Mouse (Mus musculus) heart, embryonic 15.5 days (tissue): Measurements from ENCODE around the gene Gm44502. TPM values are rescaled to one million over a fixed set of nuclear protein-coding genes. Genes with fewer than 3 reads are reported as not detected.

Experiments used
- ATAC-seq: fragments of 200-750 bp; cut with Nextera tagmentation; replicated peaks from 2 replicates; pipeline ENCODE4 v1.8.0; 2017; ENCODE audit warnings: low read depth, moderate TSS enrichment; ENCODE audit not compliant: insufficient number of reproducible peaks, insufficient read depth, low FRiP score
- H3K27ac ChIP-seq: fragments of 300-500 bp; sonication (generic); 2 replicates; pipeline ENCODE4 v1.5.1; 2015; ENCODE audit warnings: mild to moderate bottlenecking, inconsistent platforms
- H3K27me3 ChIP-seq: fragments of 300-500 bp; sonication (generic); 2 replicates; pipeline ENCODE4 v1.6.1; 2015; ENCODE audit warnings: inconsistent platforms
- H3K36me3 ChIP-seq: fragments of 300-500 bp; sonication (generic); 2 replicates; pipeline ENCODE4 v1.6.1; 2015; ENCODE audit warnings: mild to moderate bottlenecking, inconsistent platforms
- H3K4me1 ChIP-seq: fragments of 300-500 bp; sonication (generic); replicated peaks from 2 replicates; pipeline ENCODE4 v1.6.1; 2015; ENCODE audit warnings: inconsistent platforms
- H3K4me2 ChIP-seq: fragments of 300-500 bp; sonication (generic); 2 replicates; pipeline ENCODE4 v1.6.1; 2015; ENCODE audit warnings: inconsistent platforms, mild to moderate bottlenecking, moderate library complexity
- H3K4me3 ChIP-seq: fragments of 300-500 bp; sonication (generic); 2 replicates; pipeline ENCODE4 v1.5.1; 2015; ENCODE audit warnings: mild to moderate bottlenecking, inconsistent platforms
- H3K9ac ChIP-seq: fragments of 300-500 bp; sonication (generic); 2 replicates; pipeline ENCODE4 v1.6.1; 2015; ENCODE audit warnings: mild to moderate bottlenecking, inconsistent platforms
- H3K9me3 ChIP-seq: fragments of 300-500 bp; sonication (generic); replicated peaks from 2 replicates; pipeline ENCODE4 v1.6.1; 2016; ENCODE audit warnings: inconsistent platforms
- WGBS: fragments of 180-500 bp; shearing (Covaris S2); methylation state at CpG from one replicate; pipeline ENCODE4 v1.1.7; 2015; ENCODE audit warnings: mixed read lengths; 5-methylcytosine and 5-hydroxymethylcytosine counted together
- polyA plus RNA-seq: library from polyadenylated mRNA; unstranded; fragments of >200 nt; fragmentation: Nextera tagmentation; extraction: Ambion mirVana; gene quantifications from 2 replicates; pipeline ENCODE4 v1.2.1, GENCODE M21; 2015

Gm44502 gene
- polyA plus RNA-seq, 1 experiment from 2014 or later, result 0.16 TPM

GRCm38 (mm10) chr15:89468577-89468976, 39.1 kb upstream of the Gm44502 start:
- no peaks in the 10 kb centered on the region for H3K9me3 ChIP-seq
- H3K4me2 ChIP-seq, result no peak overlapping the region
- no peaks in the 10 kb centered on the region for H3K36me3 ChIP-seq
- H3K9ac ChIP-seq, result no peak overlapping the region
- 0 out of 2 replicates have a peak, but pooled peaks cover 4% of the 10 kb centered on the region for H3K27me3 ChIP-seq
- H3K27ac ChIP-seq, result no peak overlapping the region
- no peak for ATAC-seq
- WGBS, result 25% methylated on average over 2 of the region's 2 CpGs
- no peak overlapping the region for H3K4me3 ChIP-seq
- H3K4me1 ChIP-seq, result no peaks in the 10 kb centered on the region

- WGBS, result 18% methylated on average over 1 of the region's 1 CpGs
- no peak for ATAC-seq
Observed at GRCm38 (mm10) chr15:89465052-89465451, 35.6 kb upstream of the Gm44502 start.

DNA sequence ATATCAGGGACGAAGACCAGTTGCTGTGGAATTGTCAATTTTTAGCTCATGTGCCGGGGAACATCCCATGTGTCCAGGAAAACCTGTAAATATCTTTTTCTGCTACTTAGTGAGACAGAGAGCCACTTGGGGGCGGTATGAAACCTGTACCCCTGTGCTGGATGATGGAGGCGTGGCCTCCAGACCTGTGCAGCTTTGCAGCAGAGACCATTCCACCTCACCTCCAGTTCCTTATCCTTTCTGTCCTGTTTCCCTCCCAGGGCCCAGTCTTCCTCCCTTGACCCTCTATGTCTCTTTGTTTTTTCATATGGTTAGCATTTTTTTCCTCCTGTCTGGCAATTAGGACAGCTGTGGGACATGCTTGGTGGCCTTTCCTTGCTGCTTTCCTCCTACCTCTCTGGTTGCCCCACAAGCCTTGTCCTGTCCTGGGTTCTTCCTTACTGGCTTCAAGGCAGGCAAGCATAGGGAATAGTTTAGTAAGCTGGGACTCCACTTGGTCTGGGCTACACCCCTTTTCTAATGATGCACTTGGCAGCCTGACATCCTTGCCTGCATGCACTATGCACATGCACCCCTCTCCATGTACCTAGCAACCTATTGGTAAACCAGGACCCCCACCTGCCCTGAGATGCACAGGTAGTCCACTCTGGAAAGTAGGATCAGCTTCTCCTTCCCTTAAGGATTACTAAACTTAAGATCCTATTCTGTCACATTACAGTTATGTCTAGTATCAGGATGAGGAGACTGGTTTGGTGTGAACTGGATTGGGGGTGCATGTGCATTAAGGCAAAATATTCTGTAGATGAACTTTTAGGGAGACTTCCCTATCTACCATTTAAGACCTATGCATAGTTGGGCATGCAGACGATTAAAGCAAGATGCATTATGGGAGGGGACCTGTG, 34.1 kb upstream of the Gm44502 start:
- Histone ChIP-seq H3K36me3 (no peaks in the 10 kb centered on the region), H3K27me3 (peaks cover 27% of the 10 kb centered on the region), H3K4me1 (no peaks in the 10 kb centered on the region), H3K9me3 (no peaks in the 10 kb centered on the region), H3K4me2 (no peak overlapping the region), H3K4me3 (no peak overlapping the region), H3K27ac (no peak overlapping the region), H3K9ac (no peak overlapping the region)
- 48% methylated on average over 5 of the region's 5 CpGs for WGBS
- no peak for ATAC-seq

More at GRCm38 (mm10) chr15:89465052-89465451, 35.6 kb upstream of the Gm44502 start:
- H3K9me3 ChIP-seq, result no peaks in the 10 kb centered on the region
- H3K36me3 ChIP-seq, result no peaks in the 10 kb centered on the region
- H3K9ac ChIP-seq, result no peak overlapping the region
- no peaks in the 10 kb centered on the region for H3K4me1 ChIP-seq
- H3K27ac ChIP-seq, result no peak overlapping the region
- H3K4me2 ChIP-seq, result no peak overlapping the region
- peaks cover 21% of the 10 kb centered on the region for H3K27me3 ChIP-seq
- no peak overlapping the region for H3K4me3 ChIP-seq

DNA sequence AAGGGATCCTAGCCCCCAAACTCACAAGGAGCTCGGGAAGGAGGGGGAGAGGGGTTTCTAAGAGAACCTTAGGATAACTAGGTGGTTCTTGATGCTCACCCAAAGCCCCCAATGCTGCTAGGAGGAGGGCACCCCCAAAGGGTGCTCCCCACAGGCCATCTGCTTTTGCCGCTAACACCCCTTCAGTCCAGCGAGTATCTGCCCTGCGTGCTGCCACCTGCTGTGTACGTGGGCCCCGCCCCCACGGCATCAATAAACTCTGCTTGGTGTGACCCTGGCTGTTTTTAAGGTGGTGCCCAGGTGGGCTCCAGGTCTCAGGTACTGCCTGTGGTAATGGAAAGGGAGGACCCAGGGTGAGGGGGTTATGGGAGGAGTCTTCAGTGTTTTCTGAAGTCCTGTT, 32.7 kb upstream of the Gm44502 start:
- Histone ChIP-seq H3K4me2 (no peak overlapping the region), H3K36me3 (no peaks in the 10 kb centered on the region), H3K4me1 (no peaks in the 10 kb centered on the region), H3K4me3 (no peak overlapping the region), H3K27ac (no peak overlapping the region), H3K27me3 (peaks cover 32% of the 10 kb centered on the region), H3K9me3 (no peaks in the 10 kb centered on the region), H3K9ac (no peak overlapping the region)
- WGBS, result 72% methylated on average over 7 of the region's 7 CpGs
- no peak for ATAC-seq

- no peak overlapping the region for H3K27ac ChIP-seq
- ATAC-seq, result no peak
- WGBS, result 70% methylated on average over 15 of the region's 15 CpGs
- H3K4me2 ChIP-seq, result no peak overlapping the region
- no peaks in the 10 kb centered on the region for H3K9me3 ChIP-seq
- peaks cover 41% of the 10 kb centered on the region for H3K27me3 ChIP-seq
- no peaks in the 10 kb centered on the region for H3K36me3 ChIP-seq
- no peak overlapping the region for H3K9ac ChIP-seq
- H3K4me3 ChIP-seq, result no peak overlapping the region
- no peaks in the 10 kb centered on the region for H3K4me1 ChIP-seq
Observed at GRCm38 (mm10) chr15:89461321-89461720, 31.8 kb upstream of the Gm44502 start.

- whole genome bisulfite sequencing, result 55% methylated on average over 10 of the region's 10 CpGs
- no peak overlapping the region for H3K4me2 ChIP-seq
- H3K9ac ChIP-seq, result no peak overlapping the region
- no peaks in the 10 kb centered on the region for H3K9me3 ChIP-seq
- peaks cover 51% of the 10 kb centered on the region for H3K27me3 ChIP-seq
- H3K36me3 ChIP-seq, result no peaks in the 10 kb centered on the region
- no peaks in the 10 kb centered on the region for H3K4me1 ChIP-seq
- H3K4me3 ChIP-seq, result no peak overlapping the region
- ATAC-seq, result no peak
- H3K27ac ChIP-seq, result no peak overlapping the region
Observed at GRCm38 (mm10) chr15:89460298-89460697, 30.8 kb upstream of the Gm44502 start.

GRCm38 (mm10) chr15:89459821-89460220, 30.3 kb upstream of the Gm44502 start:
- peaks cover 56% of the 10 kb centered on the region for H3K27me3 ChIP-seq

GRCm38 (mm10) chr15:89458942-89459341, 29.4 kb upstream of the Gm44502 start:
- H3K27me3 ChIP-seq, result peaks cover 64% of the 10 kb centered on the region
- no peaks in the 10 kb centered on the region for H3K36me3 ChIP-seq
- H3K4me1 ChIP-seq, result peaks cover 4% of the 10 kb centered on the region
- H3K27ac ChIP-seq, result no peak overlapping the region
- H3K4me2 ChIP-seq, result no peak overlapping the region
- no peaks in the 10 kb centered on the region for H3K9me3 ChIP-seq
- ATAC-seq, result no peak
- no peak overlapping the region for H3K4me3 ChIP-seq
- WGBS, result 83% methylated on average over 15 of the region's 15 CpGs
- H3K9ac ChIP-seq, result no peak overlapping the region

More at GRCm38 (mm10) chr15:89459821-89460220, 30.3 kb upstream of the Gm44502 start:
- Histone ChIP-seq H3K4me2 (no peak overlapping the region), H3K4me1 (no peaks in the 10 kb centered on the region), H3K9me3 (no peaks in the 10 kb centered on the region), H3K4me3 (no peak overlapping the region), H3K9ac (no peak overlapping the region), H3K36me3 (no peaks in the 10 kb centered on the region), H3K27ac (no peak overlapping the region)
- no peak for ATAC-seq
- 72% methylated on average over 7 of the region's 7 CpGs for WGBS

DNA sequence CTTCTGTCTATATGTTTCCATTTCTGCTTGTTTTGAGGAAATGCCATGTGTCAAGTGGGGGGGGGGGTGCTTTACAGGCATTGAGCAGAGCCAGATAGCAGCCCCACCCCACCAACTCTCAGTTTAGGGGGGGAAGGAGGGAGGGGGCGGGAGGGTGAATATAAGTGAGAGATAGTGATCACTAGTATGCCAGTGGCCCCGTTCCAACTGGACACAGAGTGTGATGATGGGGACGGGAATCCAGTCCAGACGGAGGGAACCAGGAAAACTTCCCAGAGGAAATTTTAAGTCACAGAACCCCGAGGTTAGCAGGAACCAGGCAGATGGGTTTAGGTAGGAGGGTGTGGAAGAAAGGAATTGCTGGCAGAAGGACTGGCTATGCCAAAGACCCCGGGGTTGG, 26.1 kb upstream of the Gm44502 start:
- 60% methylated on average over 6 of the region's 6 CpGs for WGBS
- Histone ChIP-seq H3K27me3 (peaks cover 79% of the 10 kb centered on the region), H3K9me3 (no peaks in the 10 kb centered on the region), H3K9ac (no peak overlapping the region), H3K4me2 (no peak overlapping the region), H3K4me1 (peaks cover 10% of the 10 kb centered on the region), H3K4me3 (no peak overlapping the region), H3K36me3 (no peaks in the 10 kb centered on the region), H3K27ac (no peak overlapping the region)
- ATAC-seq, result no peak

GRCm38 (mm10) chr15:89454857-89455256, 25.4 kb upstream of the Gm44502 start:
- Histone ChIP-seq H3K9me3 (no peaks in the 10 kb centered on the region), H3K4me2 (no peak overlapping the region), H3K4me1 (peaks cover 10% of the 10 kb centered on the region), H3K9ac (no peak overlapping the region), H3K36me3 (no peaks in the 10 kb centered on the region), H3K4me3 (no peak overlapping the region), H3K27ac (no peak overlapping the region), H3K27me3 (peaks cover 74% of the 10 kb centered on the region)
- ATAC-seq, result 0 out of 2 replicates have a peak, but pooled peaks have one; percentile 29
- 26% methylated on average over 5 of the region's 6 CpGs for WGBS

GRCm38 (mm10) chr15:89453865-89454478, 24.5 kb upstream of the Gm44502 start, which contains the start of gene Mapk8ip2:
Gene Mapk8ip2 (plus strand): TSS chr15:89453913.
- WGBS, result 2% methylated on average over 53 of the region's 53 CpGs
- H3K27me3 ChIP-seq, result peaks cover 79% of the 10 kb centered on the region
- peak within 1 kb of the TSS; percentile 53 for H3K4me3 ChIP-seq
- H3K4me1 ChIP-seq, result peaks cover 10% of the 10 kb centered on the region
- no peak within 1 kb of the TSS for H3K27ac ChIP-seq
- H3K9ac ChIP-seq, result no peak within 1 kb of the TSS
- H3K9me3 ChIP-seq, result no peaks in the 10 kb centered on the region
- H3K4me2 ChIP-seq, result peak within 1 kb of the TSS; percentile 77
- no peaks in the 10 kb centered on the region for H3K36me3 ChIP-seq
- ATAC-seq, result 0 out of 2 replicates have a peak, but pooled peaks have one; percentile 20
